Comparison of ENCODE assay signal across 10 mouse cellular contexts in genomic region chr2:162914519-162914918, GRCm38 (mm10). TPM values are rescaled to one million over a fixed set of nuclear protein-coding genes. Genes with fewer than 3 reads are reported as not detected.
DNase-seq lines count a peak whose midpoint lies in the region; ATAC-seq and TF ChIP-seq lines count a peak whose summit lies in the region.
"Had no signal": no experiment of that assay in that cellular context is flagged by ENCODE, and none has a peak within 500 bp of the region (broad histone marks: within the 10 kb centered on the region; RNA-seq: fewer than 3 reads in every experiment).

No protein-coding gene starts in this region.

- H3K4me1 ChIP-seq in heart, adult 2 months (ENCODE audit: control insufficient read depth, insufficient read depth, low read length): no peaks in the 10 kb centered on the region
- H3K4me1 ChIP-seq in liver, postnatal 0 days (ENCODE audit: insufficient read depth): no peaks in the 10 kb centered on the region
- H3K4me1 ChIP-seq: heart, embryonic 13.5 days had no signal

- no peak for DNase-seq in heart, adult 2 months
- no peak for DNase-seq in heart, postnatal 14 days
- no peak for DNase-seq in liver, postnatal 0 days
- DNase-seq in liver (no peak), NIH3T3 (ENCODE audit: low read depth) (peak; percentile 28)
- DNase-seq in kidney, postnatal 36 days: peak; percentile 60 to 62
- no peak for DNase-seq in yolk sac, embryonic 10.5 days (ENCODE audit: low spot score)
- DNase-seq in adrenal gland, adult 8-10 months: no peak

- WGBS in heart, adult 2 months: 26% methylated on average over 2 of the region's 2 CpGs
- 65% methylated on average over 2 of the region's 2 CpGs for WGBS in liver, postnatal 0 days (ENCODE audit: insufficient replicate concordance)

- no peak overlapping the region for H3K9ac ChIP-seq in heart, adult 2 months (ENCODE audit: low read depth, low read length)
- H3K9ac ChIP-seq in liver, postnatal 0 days (replicated peaks): no peak overlapping the region
- H3K9ac ChIP-seq: heart, embryonic 13.5 days; neural tube, embryonic 13.5 days had no signal

- no peak overlapping the region for H3K4me2 ChIP-seq in liver, postnatal 0 days (ENCODE audit: low read depth, low read length)
- H3K4me2 ChIP-seq: heart, embryonic 13.5 days; neural tube, embryonic 13.5 days had no signal

- H3K9me3 ChIP-seq in liver, postnatal 0 days (ENCODE audit: low read length): no peaks in the 10 kb centered on the region
- H3K9me3 ChIP-seq: neural tube, embryonic 13.5 days had no signal

- no peak overlapping the region for H3K27ac ChIP-seq in heart, adult 2 months
- H3K27ac ChIP-seq in liver, postnatal 0 days (ENCODE audit: low read depth): no peak overlapping the region
- H3K27ac ChIP-seq: heart, embryonic 13.5 days; neural tube, embryonic 13.5 days had no signal

- no peak overlapping the region for H3K4me3 ChIP-seq in heart, adult 2 months
- H3K4me3 ChIP-seq in liver, postnatal 0 days (ENCODE audit: low read depth, low read length): no peak overlapping the region
- H3K4me3 ChIP-seq: heart, embryonic 13.5 days; neural tube, embryonic 13.5 days had no signal

- no peaks in the 10 kb centered on the region for H3K79me2 ChIP-seq in heart, adult 2 months (replicated peaks; ENCODE audit: control insufficient read depth, insufficient read depth, low read length)

- H3K36me3 ChIP-seq in heart, adult 2 months (ENCODE audit: control insufficient read depth, insufficient read depth, low read length): no peaks in the 10 kb centered on the region
- H3K36me3 ChIP-seq in liver, postnatal 0 days (replicated peaks; ENCODE audit: insufficient read depth, low read length): no peaks in the 10 kb centered on the region
- H3K36me3 ChIP-seq: heart, embryonic 13.5 days; neural tube, embryonic 13.5 days had no signal

- no peak for TF ChIP-seq EP300 in heart, adult 2 months (IDR thresholded peaks at IDR 0.05; ENCODE audit: insufficient read depth, low read depth, low read length)
- TF ChIP-seq EP300 in liver, postnatal 0 days (IDR thresholded peaks at IDR 0.05; ENCODE audit: low read depth): no peak

- no peak for TF ChIP-seq POLR2A in heart, adult 2 months (IDR thresholded peaks at IDR 0.05; ENCODE audit: insufficient read depth, low read depth, low read length)

- peak; percentile 59 for TF ChIP-seq CTCF in heart, adult 2 months (IDR thresholded peaks at IDR 0.05)
- peak; percentile 44 for TF ChIP-seq CTCF in liver, postnatal 0 days (IDR thresholded peaks at IDR 0.05; ENCODE audit: low read depth)

- no peaks in the 10 kb centered on the region for H3K27me3 ChIP-seq in heart, adult 2 months (ENCODE audit: control insufficient read depth, insufficient read depth, low read length)
- H3K27me3 ChIP-seq in liver, postnatal 0 days (ENCODE audit: insufficient read depth, low read length): no peaks in the 10 kb centered on the region
- H3K27me3 ChIP-seq: neural tube, embryonic 13.5 days had no signal

- no peak for ATAC-seq in liver, postnatal 0 days

- intact Hi-C loops in heart, adult 2 months (cut with DNase I): no loop called here
- intact Hi-C loops in heart, postnatal 14 days (cut with DNase I): loop anchor here (10.0 kb wide), 1 partner anchor 1440 kb away; no protein-coding TSS in a partner anchor

RNA-seq across cellular contexts. Expression of gene Srsf6, which starts 16.8 kb away (rescaled TPM):
- total RNA-seq in heart, adult 2 months (2021): 10 to 100 TPM; 61.2 to 68.3 TPM
- polyA plus RNA-seq in heart, adult 2 months (2012; rRNA removed): 48.0 and 75.1 TPM in 2 replicates
- 10 to 100 TPM; 88.4 to 91.7 TPM for total RNA-seq in heart, postnatal 14 days (2021)
- polyA plus RNA-seq in liver, postnatal 0 days (2015; fragmentation: Nextera tagmentation; extraction: Ambion mirVana): 50.5 and 56.3 TPM in 2 replicates
- total RNA-seq in adrenal gland, adult 8-10 months (2022): 100 to 1,000 TPM; 197 to 234 (median 210) TPM

RNA-seq across cellular contexts. Expression of gene L3mbtl1, which starts 28.8 kb away (rescaled TPM):
- under 1 TPM in 1 of 2 experiments, not detected in 1; 0.65 TPM for total RNA-seq in heart, adult 2 months (2021)
- 0.10 TPM in 1 of 2 replicates, not detected in the other for polyA plus RNA-seq in heart, adult 2 months (2012; rRNA removed)
- under 1 TPM in 1 of 2 experiments, not detected in 1; 0.05 TPM for total RNA-seq in heart, postnatal 14 days (2021)
- 0.06 TPM in 1 of 2 replicates, not detected in the other for polyA plus RNA-seq in liver, postnatal 0 days (2015; fragmentation: Nextera tagmentation; extraction: Ambion mirVana)
- 1 to 10 TPM in 1 of 4 experiments, under 1 TPM in 2, not detected in 1; 0.24 to 1.1 (median 0.68) TPM for total RNA-seq in adrenal gland, adult 8-10 months (2022)

Comparison
In these comparisons a context has a peak if more than half of its experiments do, and no peak if none do; other contexts are left out.
1. DNase-seq: peak in NIH3T3 (single experiment) and kidney, postnatal 36 days (2 of 2); none in heart, adult 2 months (0 of 2), heart, postnatal 14 days (0 of 2), liver, postnatal 0 days (single experiment), liver (single experiment), yolk sac, embryonic 10.5 days (single experiment) and adrenal gland, adult 8-10 months (single experiment).